Mouse (Mus musculus): ENCODE measurements around the gene Hoxa5.

DNA sequence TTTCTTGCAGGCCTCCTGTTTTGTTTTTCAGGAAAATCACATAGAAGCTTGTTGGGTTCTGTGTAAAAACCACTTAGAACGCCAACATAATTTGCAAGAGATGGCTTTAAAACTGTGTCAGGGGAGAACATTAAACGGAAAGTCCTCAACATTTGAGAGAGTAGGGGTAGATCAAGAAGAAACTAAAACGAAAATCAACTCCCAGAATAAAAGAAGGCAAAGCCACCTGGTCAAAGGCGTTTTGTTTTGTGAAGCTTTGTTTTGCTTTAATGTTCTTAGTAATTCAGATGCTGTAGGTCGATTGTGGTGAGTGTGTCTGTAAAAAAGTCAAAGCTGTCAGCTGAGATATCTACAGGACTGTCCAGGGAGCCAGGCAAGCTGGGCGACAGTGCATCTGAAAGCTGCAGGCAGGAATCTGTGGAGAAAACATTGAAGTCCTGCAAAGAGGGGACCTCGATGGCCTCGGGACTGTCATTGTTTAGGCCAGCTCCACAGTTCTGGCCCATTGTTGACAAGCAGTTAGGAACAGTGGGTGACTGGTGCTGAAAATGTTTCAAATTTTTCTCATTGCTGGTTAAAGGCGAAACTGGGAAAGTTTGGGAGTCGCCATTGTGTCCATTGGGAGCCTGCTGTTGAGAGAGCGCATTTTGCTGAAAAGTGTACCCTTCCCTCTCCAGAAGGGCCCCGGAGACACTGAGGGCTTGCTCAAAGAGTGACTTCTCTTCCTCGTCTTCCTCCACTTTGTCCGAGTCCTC is 41.6 kb downstream of the Hoxa5 start:
- TF ChIP-seq CTCF (IDR thresholded peaks at IDR 0.05; ENCODE audit: extremely low read depth, insufficient read depth, insufficient read length, insufficient replicate concordance) (no peak), POLR2A (IDR thresholded peaks at IDR 0.05; ENCODE audit: low read depth, low read length) (no peak)
